21 mouse cellular contexts compared by ENCODE assay signal in the genomic region with DNA sequence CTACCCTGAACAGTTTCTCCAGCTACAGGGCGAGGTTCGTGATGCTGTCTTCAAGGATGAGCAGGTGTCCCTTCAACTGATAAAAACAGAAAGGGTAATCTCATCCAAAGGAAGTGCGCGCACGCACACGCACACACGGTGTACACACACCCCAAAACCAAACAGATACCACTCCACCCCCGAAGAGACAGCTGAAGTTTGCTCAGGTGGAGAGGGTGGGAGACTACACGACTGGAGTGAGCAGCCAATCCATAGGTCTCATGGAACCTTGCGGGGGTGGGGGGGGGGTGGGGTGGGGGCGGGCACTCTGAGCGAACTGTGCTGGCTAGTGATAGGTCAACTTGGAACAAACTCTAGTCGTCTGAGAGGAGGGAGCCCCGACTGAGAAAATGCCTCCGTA. TPM values are rescaled to one million over a fixed set of nuclear protein-coding genes. Genes with fewer than 3 reads are reported as not detected.
DNase-seq lines count a peak whose midpoint lies in the region; ATAC-seq and TF ChIP-seq lines count a peak whose summit lies in the region.
"Had no signal": no experiment of that assay in that cellular context is flagged by ENCODE, and none has a peak within 500 bp of the region (broad histone marks: within the 10 kb centered on the region; RNA-seq: fewer than 3 reads in every experiment).

No protein-coding gene starts in this region.

- H3K9me3 ChIP-seq in liver, embryonic 13.5 days (replicated peaks), result no peaks in the 10 kb centered on the region
- H3K9me3 ChIP-seq in liver, embryonic 11.5 days (ENCODE audit: control insufficient read depth, low read length), result no peaks in the 10 kb centered on the region
- H3K9me3 ChIP-seq in ES-E14 (ENCODE audit: control insufficient read depth, insufficient read depth, low read depth, low read length), result no peaks in the 10 kb centered on the region
- H3K9me3 ChIP-seq in intestine, embryonic 15.5 days, result no peaks in the 10 kb centered on the region
- H3K9me3 ChIP-seq: embryonic facial prominence, embryonic 13.5 days; forebrain, embryonic 13.5 days; heart, embryonic 12.5 days; hindbrain, embryonic 15.5 days had no signal

- H3K4me2 ChIP-seq in liver, embryonic 13.5 days, result no peak overlapping the region
- no peak overlapping the region for H3K4me2 ChIP-seq in liver, embryonic 11.5 days
- no peak overlapping the region for H3K4me2 ChIP-seq in intestine, embryonic 15.5 days (replicated peaks)
- H3K4me2 ChIP-seq: embryonic facial prominence, embryonic 13.5 days; forebrain, embryonic 13.5 days; heart, embryonic 12.5 days; hindbrain, embryonic 15.5 days had no signal

- 49% methylated on average over 15 of the region's 15 CpGs for WGBS in liver, embryonic 13.5 days (ENCODE audit: insufficient replicate concordance)
- 61% methylated on average over 15 of the region's 15 CpGs for WGBS in liver, embryonic 11.5 days
- 70% methylated on average over 15 of the region's 15 CpGs for WGBS in intestine, embryonic 15.5 days

- no peak for DNase-seq in liver, embryonic 13.5 days
- DNase-seq in liver, embryonic 11.5 days (ENCODE audit: low spot score), result no peak
- no peak for DNase-seq in ES-E14 (ENCODE audit: low read depth, low spot score)
- DNase-seq in c-Kit-positive CD71-positive TER-119-positive erythroid progenitor cells, embryonic 14.5 days (ENCODE audit: low spot score), result no peak
- no peak for DNase-seq in cerebellum, adult 9-10 months
- DNase-seq in heart, adult 11 months, result no peak
- DNase-seq: adrenal gland, adult 2 months; adrenal gland, postnatal 25 days; cerebellum, adult 2 months; cerebellum, postnatal 14 days; forebrain, postnatal 0 days; gastrocnemius, postnatal 10 days; heart, adult 2 months; heart, postnatal 36 days; kidney, adult 2 months had no signal

- H3K4me3 ChIP-seq in liver, embryonic 13.5 days (replicated peaks), result no peak overlapping the region
- no peak overlapping the region for H3K4me3 ChIP-seq in liver, embryonic 11.5 days (ENCODE audit: low read depth, low read length)
- H3K4me3 ChIP-seq in ES-E14 (ENCODE audit: insufficient read depth in 1 of 2, low read depth in 1 of 2, low read length in 2 of 2, poor library complexity in 1 of 2, severe bottlenecking in 1 of 2), result peak overlapping the region; percentile 51 to 63
- no peak overlapping the region for H3K4me3 ChIP-seq in intestine, embryonic 15.5 days (replicated peaks)
- H3K4me3 ChIP-seq: embryonic facial prominence, embryonic 13.5 days; forebrain, embryonic 13.5 days; heart, adult 2 months; heart, embryonic 12.5 days; hindbrain, embryonic 15.5 days had no signal

- no peak overlapping the region for H3K9ac ChIP-seq in liver, embryonic 13.5 days
- no peak overlapping the region for H3K9ac ChIP-seq in liver, embryonic 11.5 days (ENCODE audit: low read depth, low read length)
- peak overlapping the region; percentile 26; the same call in 1 of the 2 replicates for H3K9ac ChIP-seq in ES-E14 (ENCODE audit: insufficient read depth, low read depth, low read length, poor library complexity, severe bottlenecking)
- no peak overlapping the region for H3K9ac ChIP-seq in intestine, embryonic 15.5 days
- H3K9ac ChIP-seq: embryonic facial prominence, embryonic 13.5 days; forebrain, embryonic 13.5 days; forebrain, postnatal 0 days; heart, embryonic 12.5 days; hindbrain, embryonic 15.5 days had no signal

- no peaks in the 10 kb centered on the region for H3K36me3 ChIP-seq in liver, embryonic 13.5 days
- H3K36me3 ChIP-seq in liver, embryonic 11.5 days (ENCODE audit: control insufficient read depth, insufficient read depth, low read length), result no peaks in the 10 kb centered on the region
- H3K36me3 ChIP-seq in ES-E14 (ENCODE audit: control insufficient read depth, insufficient read depth, low read length, poor library complexity, severe bottlenecking), result no peaks in the 10 kb centered on the region
- no peaks in the 10 kb centered on the region for H3K36me3 ChIP-seq in intestine, embryonic 15.5 days
- H3K36me3 ChIP-seq: embryonic facial prominence, embryonic 13.5 days; heart, embryonic 12.5 days; hindbrain, embryonic 15.5 days had no signal

- no peak overlapping the region for H3K27ac ChIP-seq in liver, embryonic 13.5 days
- H3K27ac ChIP-seq in liver, embryonic 11.5 days (ENCODE audit: low read depth, low read length), result no peak overlapping the region
- H3K27ac ChIP-seq in ES-E14 (ENCODE audit: insufficient read depth, low read depth, low read length, poor library complexity, severe bottlenecking), result no peak overlapping the region
- H3K27ac ChIP-seq in intestine, embryonic 15.5 days, result no peak overlapping the region
- H3K27ac ChIP-seq: embryonic facial prominence, embryonic 13.5 days; forebrain, embryonic 13.5 days; heart, adult 2 months; hindbrain, embryonic 15.5 days had no signal

- ATAC-seq in liver, embryonic 13.5 days (ENCODE audit: low read depth), result peak; percentile 31; the same call in 1 of the 2 replicates
- no peak for ATAC-seq in liver, embryonic 11.5 days (replicated peaks; ENCODE audit: low FRiP score)
- peak; percentile 53 for ATAC-seq in intestine, embryonic 15.5 days
- ATAC-seq: forebrain, embryonic 13.5 days; forebrain, postnatal 0 days; Patski had no signal

- no peaks in the 10 kb centered on the region for H3K27me3 ChIP-seq in liver, embryonic 13.5 days
- H3K27me3 ChIP-seq in liver, embryonic 11.5 days (replicated peaks; ENCODE audit: control insufficient read depth, insufficient read depth, low read length), result no peaks in the 10 kb centered on the region
- no peaks in the 10 kb centered on the region; the same call in 1 of the 2 replicates for H3K27me3 ChIP-seq in intestine, embryonic 15.5 days (replicated peaks)
- H3K27me3 ChIP-seq: embryonic facial prominence, embryonic 13.5 days; forebrain, embryonic 13.5 days; heart, embryonic 12.5 days; hindbrain, embryonic 15.5 days; Patski had no signal

- in situ Hi-C loops in ES-E14 (cut with MboI; ENCODE audit: low sequenced_read_pairs in 2 of 2, unreplicated experiment in 2 of 2), result no loop called here

- H3K4me1 ChIP-seq in liver, embryonic 13.5 days (replicated peaks), result no peaks in the 10 kb centered on the region
- H3K4me1 ChIP-seq in liver, embryonic 11.5 days (replicated peaks; ENCODE audit: control insufficient read depth, insufficient read depth, low read length), result no peaks in the 10 kb centered on the region
- H3K4me1 ChIP-seq in ES-E14 (ENCODE audit: control insufficient read depth in 2 of 2, insufficient read depth in 2 of 2, low read length in 2 of 2, poor library complexity in 1 of 2), result peaks cover 0 to 2% of the 10 kb centered on the region in 2 experiments; a peak in 1 of 4 replicates
- no peaks in the 10 kb centered on the region for H3K4me1 ChIP-seq in intestine, embryonic 15.5 days (replicated peaks)
- H3K4me1 ChIP-seq: forebrain, embryonic 13.5 days; hindbrain, embryonic 15.5 days had no signal

TF ChIP-seq in ES-E14, 5 proteins besides CTCF, POLR2A, EP300 and RAD21:
- TF ChIP-seq HCFC1 (IDR thresholded peaks at IDR 0.05; ENCODE audit: borderline replicate concordance, insufficient read depth, low read length) (no peak), CHD2 (IDR thresholded peaks at IDR 0.05; ENCODE audit: low read depth, low read length) (no peak), MAFK (IDR thresholded peaks at IDR 0.05; ENCODE audit: insufficient read depth, low read depth, low read length) (no peak), ZNF384 (IDR thresholded peaks at IDR 0.05; ENCODE audit: low read depth, low read length) (no peak), ZC3H11A (IDR thresholded peaks at IDR 0.05; ENCODE audit: borderline replicate concordance, low read depth, low read length) (no peak)

RNA-seq across cellular contexts. Expression of a gene that starts 17.2 kb away (rescaled TPM):
- 1.1 and 1.4 TPM in 2 replicates for polyA plus RNA-seq in liver, embryonic 13.5 days (2015; fragmentation: Nextera tagmentation; extraction: Ambion mirVana)
- polyA plus RNA-seq in liver, embryonic 11.5 days (2014; fragmentation: Nextera tagmentation; extraction: Ambion mirVana), result 5.7 and 6.1 TPM in 2 replicates
- 4.4 and 5.4 TPM in 2 replicates for total RNA-seq in ES-E14 (2012; rRNA removed)
- 16.8 and 18.7 TPM in 2 replicates for polyA plus RNA-seq in intestine, embryonic 15.5 days (2015; fragmentation: Nextera tagmentation; extraction: Ambion mirVana)

RNA-seq across cellular contexts. Expression of a gene that starts 51.4 kb away (rescaled TPM):
- 2.4 and 3.8 TPM in 2 replicates for polyA plus RNA-seq in liver, embryonic 13.5 days (2015; fragmentation: Nextera tagmentation; extraction: Ambion mirVana)
- 12.5 and 12.7 TPM in 2 replicates for polyA plus RNA-seq in liver, embryonic 11.5 days (2014; fragmentation: Nextera tagmentation; extraction: Ambion mirVana)
- 23.5 and 29.4 TPM in 2 replicates for total RNA-seq in ES-E14 (2012; rRNA removed)
- polyA plus RNA-seq in intestine, embryonic 15.5 days (2015; fragmentation: Nextera tagmentation; extraction: Ambion mirVana), result 18.1 and 19.1 TPM in 2 replicates

Comparison
In these comparisons a context has a peak if more than half of its experiments do, and no peak if none do; other contexts are left out.
1. H3K4me3 ChIP-seq: peak in ES-E14 (2 of 2); none in liver, embryonic 13.5 days (single experiment), liver, embryonic 11.5 days (single experiment) and intestine, embryonic 15.5 days (single experiment).